Mouse (Mus musculus) spleen, adult 18-20 months (tissue): ENCODE measurements around the gene Gabpa.

Source experiments
- DNase-seq, 2 experiments: peaks; one replicate each; pipeline ENCODE4 v3.0.0; 2022; ENCODE audit warnings: mixed read lengths in 2 of 2

The Gabpa gene

DNA sequence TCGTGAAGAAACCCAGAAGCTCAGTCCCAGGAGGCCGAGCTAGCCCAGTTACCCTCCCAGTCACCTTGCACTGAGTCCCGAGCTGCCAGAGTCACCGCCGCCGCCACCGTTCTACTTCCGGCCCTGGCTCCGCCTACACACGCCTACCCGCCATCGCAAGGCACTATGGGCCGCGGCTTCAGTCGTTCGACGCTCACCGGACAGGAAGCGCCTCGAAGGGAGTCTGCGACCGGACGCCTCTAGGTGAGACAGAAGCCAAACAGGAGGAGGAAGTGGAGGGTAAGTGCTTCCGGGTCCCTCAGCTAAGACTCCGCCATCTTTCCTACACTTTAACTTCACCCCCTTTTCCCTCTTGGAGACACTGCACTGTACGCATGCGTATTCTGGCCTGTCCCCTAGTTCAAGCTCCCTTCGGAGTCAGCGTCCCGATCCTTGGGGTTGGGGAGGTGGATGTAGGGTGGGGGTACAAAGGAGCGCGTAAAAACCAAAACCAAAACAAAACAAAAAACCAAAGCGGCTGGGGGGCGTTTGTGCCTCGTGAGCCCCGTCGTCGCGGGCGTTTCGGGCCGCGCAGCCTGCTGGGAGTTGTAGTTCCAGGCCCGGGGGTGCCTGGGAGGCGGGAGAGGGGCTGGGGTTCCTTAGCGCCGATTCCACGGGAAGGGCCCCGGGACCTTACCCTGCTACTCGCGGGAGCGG, at the start of gene Gabpa:
Gene Gabpa (plus strand): TSS at position 181 of the 696 bp plus-strand sequence.
- DNase-seq, result peak; percentile 84

DNA sequence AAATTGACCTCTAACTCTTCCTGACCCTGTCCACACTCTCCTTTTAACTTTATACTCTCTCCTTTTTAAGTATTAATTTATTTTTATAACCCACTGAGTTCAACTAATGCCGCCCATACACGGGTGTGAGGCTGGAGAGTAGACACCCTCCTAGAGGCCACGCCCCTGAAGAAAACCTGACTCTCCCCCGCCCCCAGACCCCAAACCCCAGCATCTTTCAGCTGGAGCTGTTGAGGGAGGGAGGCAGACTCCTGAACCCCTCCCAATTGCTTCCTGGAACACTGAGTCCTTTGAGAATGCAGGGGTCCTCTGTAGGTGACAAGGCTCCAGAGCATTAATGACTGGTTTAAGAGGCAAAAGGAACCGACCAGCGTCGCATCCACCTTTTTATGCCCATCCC, 49.8 kb upstream of the Gabpa start:
- DNase-seq, result no peak

DNA sequence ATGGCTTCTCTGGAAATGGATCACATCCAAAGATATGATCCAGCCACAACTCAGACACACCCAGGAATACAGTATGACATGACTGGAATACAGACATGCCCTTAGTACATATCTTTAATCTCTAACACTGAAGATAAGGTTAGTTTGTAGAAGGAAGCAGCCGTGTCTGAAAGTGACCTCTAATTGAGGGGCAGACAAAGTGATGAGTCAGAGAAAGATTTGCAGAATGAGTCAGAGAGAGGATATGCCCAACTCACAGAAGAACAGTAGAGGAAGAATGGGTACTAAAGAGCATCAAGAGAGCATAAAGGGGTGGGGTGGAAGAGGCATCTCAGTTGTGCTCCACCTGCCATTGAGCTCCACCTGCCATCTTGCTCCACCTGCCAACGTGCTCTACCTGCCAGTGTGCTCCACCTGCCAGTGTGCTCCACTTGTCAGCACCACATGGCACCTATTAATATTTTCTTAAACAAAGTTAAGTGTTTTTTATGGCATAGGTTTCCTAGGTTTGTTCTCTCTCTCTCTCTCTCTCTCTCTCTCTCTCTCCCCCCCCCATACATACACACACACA, 44.0 kb upstream of the Gabpa start:
- no peak for DNase-seq

DNA sequence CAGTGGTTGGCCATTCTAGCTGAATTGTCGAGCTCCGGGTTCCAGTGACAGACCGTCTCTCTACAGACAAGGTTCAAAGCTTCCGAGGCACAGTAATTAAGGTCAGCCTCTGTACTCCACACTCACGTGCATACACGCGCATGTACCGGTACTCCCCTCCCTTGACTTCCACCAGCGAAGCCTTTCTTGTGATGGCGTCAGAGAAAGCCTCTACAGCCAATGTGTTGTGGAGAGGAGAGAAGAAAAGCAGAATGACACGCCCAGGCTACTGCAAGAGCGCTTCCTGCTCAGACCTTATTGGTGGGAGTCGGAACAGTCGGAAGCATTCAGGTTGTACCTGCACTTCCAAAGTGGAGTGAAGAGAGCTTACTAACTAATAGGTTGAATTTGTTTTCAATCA, 41.3 kb upstream of the Gabpa start:
- no peak for DNase-seq

DNA sequence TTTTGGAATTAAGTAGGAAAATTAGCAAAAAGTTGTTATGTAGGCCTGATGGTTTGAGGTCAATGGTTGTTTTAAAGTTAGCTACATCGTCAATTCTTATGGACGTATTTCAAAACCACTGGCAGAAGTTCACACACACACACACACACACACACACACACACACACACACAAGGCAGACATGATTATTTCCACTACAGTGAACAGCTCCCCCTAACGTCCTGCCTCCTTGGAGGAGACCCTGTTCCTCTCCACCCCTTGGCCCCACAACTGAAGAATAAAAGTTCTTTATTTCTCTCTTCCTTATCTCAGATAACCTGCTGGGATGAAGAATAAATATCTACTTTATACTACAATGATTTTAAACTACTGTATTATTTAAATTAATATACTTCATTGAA, 39.4 kb upstream of the Gabpa start:
- DNase-seq, result no peak

DNA sequence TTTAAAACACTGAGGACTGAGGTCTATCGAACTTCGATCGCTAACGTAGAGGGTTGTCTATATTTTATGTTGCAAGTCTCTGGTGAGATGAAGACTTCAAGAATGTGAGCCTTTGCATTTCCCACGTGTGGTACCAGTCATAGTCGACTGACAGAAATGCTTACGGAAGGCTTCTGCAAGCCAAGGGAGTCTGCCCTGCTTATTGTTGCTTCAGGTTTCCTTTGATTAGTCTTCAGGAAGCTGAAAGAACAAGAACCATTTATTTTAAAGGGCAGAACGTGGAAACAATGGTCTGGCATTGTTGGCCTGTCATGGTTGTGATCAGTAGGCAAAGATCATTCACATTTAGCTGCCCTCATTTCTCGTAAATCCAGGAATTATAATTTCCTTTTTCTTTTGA, 38.0 kb upstream of the Gabpa start:
- no peak for DNase-seq

DNA sequence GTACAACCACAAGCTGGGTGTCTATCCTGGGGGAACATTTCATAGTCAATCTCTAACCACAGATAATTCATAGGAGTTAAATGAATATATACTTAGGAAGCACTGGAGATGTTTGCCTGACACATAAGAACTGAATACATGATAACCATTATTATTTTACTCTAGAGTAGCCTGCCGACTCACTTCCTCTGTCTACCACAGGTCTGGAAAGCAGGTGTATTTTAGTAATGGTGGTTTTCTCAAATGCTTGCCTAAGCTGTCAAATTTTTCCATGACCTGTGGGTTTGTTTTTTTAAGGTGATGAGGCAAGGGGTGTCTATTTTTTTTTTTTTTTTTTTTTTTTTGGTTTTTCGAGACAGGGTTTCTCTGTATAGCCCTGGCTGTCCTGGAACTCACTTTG, 34.7 kb upstream of the Gabpa start:
- no peak for DNase-seq

DNA sequence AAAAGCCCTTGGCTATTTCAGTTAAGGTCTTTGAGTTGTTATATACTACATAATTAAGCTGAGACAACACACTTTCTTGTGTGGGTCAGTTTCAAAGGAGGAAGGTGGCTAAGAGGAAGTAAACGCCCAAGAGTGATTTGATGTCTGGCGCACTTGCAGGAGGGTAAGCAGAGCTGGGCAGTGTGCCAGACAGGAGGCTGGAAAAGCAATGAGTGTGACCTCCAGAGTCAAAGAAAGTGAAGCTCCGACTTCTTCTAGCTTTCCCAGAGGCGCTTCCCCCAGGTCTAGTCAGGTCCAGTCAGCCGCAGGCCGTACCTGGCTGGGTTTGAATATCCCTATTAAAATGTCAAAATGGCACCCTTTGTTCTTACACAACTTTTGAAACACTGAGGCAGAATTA, 32.5 kb upstream of the Gabpa start:
- DNase-seq, result peak in 1 of 2 experiments; percentile 15

DNA sequence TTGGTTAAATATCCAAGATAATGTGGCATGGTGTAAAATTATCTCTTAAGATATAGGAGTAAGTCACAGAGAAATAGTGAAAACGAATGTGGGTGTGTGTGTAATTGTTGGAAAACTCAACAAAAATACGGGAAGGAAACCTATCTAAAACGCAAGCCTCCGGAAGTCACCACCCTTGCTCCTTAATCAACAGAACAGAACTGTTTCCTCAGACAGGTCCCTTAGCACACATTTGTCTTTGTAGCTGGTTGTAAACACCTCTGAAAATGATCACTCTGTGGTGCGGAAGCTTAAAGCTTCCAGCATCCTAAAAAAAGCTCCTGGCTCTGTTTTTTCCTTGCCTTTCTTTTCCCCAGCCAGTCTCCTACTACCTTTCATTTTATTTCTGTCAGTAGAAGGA, 29.9 kb upstream of the Gabpa start:
- no peak for DNase-seq

DNA sequence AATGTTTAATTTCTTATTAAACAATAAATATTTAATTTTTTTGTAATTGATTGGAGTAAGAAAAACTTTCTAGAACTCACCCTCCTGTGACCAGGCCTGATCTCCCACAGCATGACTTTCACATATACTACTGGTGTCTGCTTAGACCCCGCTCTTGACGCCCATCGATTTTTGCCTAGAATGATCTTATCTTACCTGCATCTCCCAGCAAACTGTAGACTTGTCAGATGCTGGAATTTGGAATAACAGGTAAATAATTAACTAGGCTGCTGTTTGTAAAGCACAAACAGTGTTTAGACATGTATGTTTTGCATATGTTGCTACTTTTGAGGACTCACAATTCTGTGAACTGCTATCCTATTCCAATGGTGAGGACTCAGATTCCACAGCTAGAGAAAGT, 28.6 kb upstream of the Gabpa start:
- no peak for DNase-seq

DNA sequence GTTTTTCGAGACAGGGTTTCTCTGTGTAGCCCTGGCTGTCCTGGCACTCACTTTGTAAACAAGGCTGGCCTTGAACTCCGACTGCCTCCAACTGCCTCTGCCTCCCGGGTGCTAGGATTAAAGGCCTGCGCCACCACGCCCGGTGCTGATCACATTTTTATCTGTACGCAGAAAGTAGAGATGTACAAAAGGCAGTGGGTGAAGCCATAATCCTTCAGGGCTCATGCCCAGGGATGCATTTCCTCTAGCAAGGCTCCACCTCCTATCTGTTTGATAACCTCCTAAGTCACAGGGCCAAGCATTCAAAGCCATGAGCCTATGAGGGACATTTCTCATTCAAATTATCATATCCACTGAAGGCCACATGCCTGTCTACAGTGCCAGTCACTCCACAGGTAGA, 26.9 kb upstream of the Gabpa start:
- DNase-seq, result no peak

DNA sequence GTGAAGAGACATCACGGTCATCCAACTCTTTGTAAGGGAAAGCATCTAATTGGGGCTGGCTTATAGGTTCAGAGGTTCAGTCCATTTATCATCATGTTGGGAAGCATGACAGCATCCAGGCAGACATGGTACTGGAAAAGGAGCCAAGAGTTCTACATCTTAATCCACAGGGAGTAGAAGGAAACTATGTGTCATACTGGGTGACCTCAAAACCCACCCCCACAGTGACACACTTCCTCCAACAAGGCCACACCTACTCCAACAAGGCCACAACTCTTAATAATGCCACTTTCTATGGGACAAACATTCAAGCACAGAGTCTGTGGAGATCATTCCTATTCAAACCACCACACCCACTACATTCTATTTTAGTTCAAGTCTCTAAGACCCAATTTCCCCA, 24.5 kb upstream of the Gabpa start:
- DNase-seq, result no peak

DNA sequence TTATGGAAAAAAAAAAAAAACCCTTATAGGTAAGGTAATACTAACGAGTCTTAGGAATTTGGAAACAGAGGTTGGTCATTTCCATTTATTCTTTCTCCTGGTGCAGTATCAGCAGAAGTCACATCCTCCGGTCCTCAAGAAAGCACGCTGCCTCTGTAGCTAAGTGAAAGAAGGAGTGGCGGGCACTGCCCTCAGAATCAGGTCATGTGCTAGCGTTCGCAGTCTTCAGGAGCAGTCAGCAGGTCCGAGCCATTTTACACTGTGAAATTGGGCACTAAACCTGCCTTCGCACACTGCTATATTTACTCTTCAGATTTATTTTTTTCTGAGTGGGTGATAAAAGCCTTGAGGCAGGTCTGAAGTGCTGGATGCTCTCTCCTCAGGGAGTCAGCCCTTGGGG, 20.9 kb upstream of the Gabpa start:
- no peak for DNase-seq

DNA sequence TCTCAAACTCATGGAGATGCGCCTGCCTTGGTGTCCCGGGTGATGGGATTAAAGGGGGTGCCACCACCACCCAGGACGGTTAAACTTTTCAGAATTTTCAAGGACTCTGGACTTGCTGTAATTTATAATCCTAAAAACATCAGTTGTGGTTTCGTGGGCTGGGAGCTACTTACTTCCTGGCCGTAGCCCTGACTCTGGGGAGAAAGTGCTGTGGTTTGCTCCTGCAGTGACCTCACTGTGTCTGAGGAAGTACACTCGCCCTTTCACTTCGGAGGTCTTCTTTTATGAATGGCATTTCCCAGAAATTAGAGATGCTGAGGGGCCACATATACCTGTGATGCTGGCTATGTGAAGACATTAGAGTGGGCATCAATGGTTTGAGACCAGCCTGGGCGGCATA, 20.2 kb upstream of the Gabpa start:
- no peak for DNase-seq

DNA sequence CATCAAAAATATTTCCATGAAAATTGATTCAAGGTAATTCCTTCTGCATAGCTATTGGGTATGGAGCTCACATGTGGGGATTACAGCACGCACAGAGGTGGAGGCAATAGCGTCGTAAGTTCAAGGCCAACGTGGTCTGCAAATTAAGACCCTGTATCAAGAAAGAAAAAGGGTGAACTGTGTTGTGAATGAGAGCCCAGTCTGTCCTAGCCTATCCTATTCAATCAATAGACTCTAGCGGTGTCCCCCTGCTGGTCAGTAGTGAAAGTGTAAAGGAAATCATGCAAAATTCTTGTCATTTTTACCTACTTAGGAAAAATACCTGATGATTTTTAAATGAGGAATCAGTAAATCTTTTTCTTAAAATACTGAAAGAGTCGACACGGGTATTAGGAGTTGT, 17.3 kb upstream of the Gabpa start:
- DNase-seq, result peak in 1 of 2 experiments; percentile 22

DNA sequence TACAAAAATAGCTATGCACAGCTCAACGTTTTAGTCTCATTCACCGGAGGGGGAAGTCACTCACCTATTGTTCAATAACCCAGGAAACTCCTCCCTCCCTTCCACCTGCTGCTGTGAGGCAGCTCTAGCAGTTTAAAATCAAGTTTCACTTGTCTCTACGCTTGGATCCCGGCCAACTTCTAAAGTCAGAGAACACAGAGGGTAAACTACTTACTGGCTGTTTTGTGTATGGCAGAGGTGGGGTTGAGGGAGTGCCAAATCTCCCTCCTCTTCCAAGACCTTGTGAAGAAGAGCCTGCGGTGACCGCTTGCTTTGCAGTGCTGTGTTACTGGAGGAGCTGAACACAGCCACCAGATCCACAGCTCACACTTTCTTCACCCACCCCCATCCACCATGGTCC, 9.7 kb upstream of the Gabpa start:
- DNase-seq, result no peak

DNA sequence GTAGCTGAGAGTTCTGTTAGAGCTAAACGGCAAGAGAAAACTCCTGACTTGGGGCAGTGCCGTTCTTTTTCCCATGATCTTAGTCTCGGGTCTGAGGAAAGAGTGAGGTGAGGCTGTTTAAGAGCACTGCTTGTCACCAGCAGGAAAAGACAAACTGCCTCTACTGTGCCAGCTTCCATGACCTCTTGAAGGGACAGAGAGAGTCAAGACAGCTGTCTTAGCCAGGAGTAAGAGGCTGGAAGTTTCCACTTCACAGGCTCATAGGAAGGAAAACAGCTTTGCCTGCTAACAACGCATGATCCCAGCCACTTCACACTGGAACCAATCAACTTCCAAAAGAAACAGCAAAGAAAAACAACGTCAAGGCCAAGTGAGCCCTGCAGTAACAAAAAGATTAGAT, 3.0 kb upstream of the Gabpa start:
- DNase-seq, result no peak

DNA sequence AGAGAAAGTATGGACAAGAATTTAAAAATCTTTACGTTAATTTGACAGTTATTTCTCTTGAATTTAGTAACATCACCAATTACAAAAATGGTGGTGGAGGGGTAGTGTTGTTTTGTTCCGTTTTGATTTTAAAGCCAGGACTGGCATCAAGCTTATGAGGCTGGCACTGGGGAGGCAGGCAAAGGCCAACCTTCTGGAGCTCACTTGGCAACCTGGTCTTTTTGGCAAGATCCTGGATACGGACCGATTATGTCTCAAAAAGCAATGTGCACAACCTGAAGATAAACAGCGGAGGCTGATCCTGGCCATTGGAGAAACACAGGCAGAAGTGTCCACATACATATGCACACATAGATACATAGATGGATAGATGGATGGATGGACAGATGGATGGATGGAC, 2.0 kb upstream of the Gabpa start:
- DNase-seq, result no peak

DNA sequence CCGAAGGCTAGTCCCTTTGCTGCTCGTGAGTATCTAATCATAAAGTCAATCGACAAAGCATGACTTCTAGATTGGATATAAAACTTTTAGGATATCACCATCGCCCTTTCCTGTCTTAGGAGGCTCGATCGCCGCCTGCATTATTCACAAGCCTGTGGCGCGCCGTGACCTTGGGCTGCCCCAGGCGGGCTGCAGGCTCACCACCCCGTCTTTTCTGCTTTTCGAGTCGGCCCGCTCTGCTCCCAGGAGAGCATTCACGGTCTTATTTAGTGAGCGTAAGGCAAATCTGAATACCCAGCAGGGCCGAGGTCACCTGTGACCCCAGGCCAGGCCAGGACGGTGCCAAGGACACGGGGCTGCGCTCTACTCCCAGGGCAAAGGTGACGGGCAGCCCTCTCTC, 381 bp upstream of the Gabpa start:
- DNase-seq, result no peak

DNA sequence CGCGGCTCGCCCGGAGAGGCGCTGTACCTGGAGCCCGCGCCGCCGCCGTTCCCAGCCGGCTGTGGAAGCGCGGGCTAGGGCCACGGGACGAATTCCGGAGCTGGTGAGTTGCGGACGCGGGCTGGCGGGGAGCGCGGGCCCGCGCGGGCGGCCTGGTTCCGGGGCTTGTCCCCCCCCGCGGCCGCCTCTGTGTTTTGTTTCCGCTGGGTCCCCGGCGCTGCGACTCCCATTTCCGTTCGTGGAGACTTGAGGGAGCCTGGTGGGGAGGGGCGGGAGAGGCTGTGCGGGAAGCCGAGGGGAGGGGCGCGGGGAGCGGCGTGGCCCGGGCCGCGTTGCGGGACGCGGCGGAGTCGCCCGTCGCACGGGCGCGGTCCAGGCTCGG, 707 bp downstream of the Gabpa start, which contains the start of gene Atp5j:
Gene Atp5j (minus strand): TSS at position 185 of the 382 bp plus-strand sequence.
- DNase-seq, result peak in 1 of 2 experiments; percentile 70

DNA sequence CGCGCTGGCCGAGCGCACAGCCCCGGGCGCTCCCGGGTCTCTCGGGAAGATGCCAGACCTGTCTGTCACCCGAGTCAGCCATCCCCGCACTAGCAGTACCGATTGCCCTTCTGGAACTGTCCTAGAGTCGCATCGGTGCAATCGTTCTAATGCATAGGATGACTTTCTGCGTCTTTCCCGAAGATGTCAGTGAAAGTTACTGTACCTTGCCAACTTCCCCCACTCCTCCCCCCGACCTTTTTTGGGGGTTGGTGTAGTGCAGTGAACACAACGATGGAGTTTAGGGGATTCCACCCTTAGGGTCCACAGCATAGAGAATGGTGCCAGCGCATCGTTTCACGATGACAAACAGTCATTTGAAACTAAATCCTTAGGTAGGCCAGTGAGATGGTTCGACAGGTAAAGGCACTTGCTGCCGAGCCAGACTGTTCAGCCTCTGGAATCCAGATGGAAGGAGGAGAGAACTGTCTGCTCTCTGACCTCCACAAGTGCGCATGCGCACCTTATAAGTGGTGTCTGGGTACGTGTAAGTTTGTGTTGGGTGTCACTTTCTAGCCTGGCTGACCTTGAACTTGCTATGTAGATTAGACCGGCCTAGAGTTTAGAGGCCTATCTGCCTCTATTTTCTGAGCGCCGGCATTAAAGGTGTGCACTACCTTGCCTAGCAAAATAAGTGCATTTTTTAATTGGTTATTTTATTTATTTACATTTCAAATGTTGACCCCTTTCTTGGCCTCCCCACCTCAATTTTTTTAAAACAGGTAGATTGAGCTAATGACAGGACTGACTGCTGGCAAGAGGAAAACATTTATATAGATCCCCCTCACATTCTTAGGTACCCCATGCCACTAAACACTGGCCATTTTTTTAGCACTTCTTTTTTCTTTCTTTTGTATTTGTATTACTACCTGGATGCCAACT, 1.4 kb downstream of the Gabpa start:
- no peak for DNase-seq

DNA sequence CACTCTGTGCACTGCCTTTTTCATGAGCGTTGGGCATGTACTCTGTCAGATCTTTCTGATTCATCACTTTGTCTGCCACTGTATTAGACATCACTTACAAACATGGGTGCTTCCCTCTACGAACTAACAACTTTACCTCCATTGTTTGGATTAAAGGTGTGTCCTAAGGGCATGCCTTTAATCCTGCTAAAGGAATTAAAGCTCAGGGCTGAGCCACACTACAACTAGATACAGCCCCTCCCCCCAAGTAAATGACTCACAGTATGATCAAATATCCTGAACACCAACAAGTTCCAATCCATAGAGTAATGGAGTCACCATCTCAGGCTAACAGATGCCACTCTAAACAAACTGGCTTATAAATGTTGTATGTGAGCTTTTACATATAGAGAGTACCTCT, 3.9 kb downstream of the Gabpa start:
- DNase-seq, result no peak

DNA sequence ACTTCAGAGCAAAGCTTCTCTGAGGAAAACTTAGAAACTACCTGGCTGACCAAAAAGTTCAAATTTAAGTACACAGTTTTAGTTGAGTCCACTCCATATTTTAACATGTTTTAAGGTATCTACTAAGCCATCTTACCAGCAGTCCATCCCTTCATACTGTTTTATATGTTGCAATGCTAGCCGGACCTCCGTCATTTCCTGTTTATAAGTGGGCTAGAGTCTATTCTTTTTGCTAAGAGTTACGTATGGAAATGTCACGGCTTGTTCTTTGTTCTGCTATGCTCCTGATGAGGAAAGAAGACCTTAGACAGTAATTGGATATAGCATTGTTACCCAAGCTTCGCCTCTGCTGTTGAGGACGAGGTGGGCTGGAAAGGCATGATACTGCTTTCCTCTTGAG, 18.8 kb downstream of the Gabpa start:
- no peak for DNase-seq

DNA sequence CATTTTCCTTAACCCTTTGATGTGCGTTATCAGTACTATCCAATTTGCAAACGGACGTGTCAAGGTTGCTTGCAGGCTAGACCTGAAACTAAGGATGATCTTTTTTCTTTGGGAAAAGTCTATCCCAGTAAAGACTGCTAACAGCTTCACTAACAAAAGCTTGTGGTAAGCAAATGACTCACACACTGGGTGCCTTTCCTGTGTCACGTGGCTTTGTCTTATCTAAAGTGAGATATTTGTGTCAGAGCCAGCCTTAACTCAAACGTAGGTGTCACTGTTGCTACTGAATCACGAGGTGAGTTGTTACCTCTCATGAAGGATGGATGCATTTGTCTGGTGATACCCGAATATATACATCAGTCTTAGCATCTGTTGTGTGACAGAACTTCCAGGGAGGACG, 29.9 kb downstream of the Gabpa start:
- no peak for DNase-seq
